Mouse (Mus musculus) lung, postnatal 4 days (tissue): ENCODE data around the gene Olfr1451.
"Not testable (repeated sequence)": the region's sequence is repeated elsewhere in the genome, so short reads cannot be mapped to it uniquely, and the experiment has no call there.

Source experiments
- DNase-seq, 2 experiments: peaks; one replicate each; pipeline ENCODE4 v3.0.0; 2021

The Olfr1451 gene

GRCm38 (mm10) chr19:12994714-12995113, at the start of gene Olfr1451:
Gene Olfr1451, plus strand, starts transcription at chr19:12995014.
- DNase-seq, result no peak

GRCm38 (mm10) chr19:12949958-12950357, 44.9 kb upstream of the Olfr1451 start, which contains the start of gene Olfr1450:
Gene Olfr1450, plus strand, starts transcription at chr19:12950258.
- no peak for DNase-seq

- DNase-seq, result not testable (repeated sequence)
Measured at GRCm38 (mm10) chr19:12970082-12970481, 24.7 kb upstream of the Olfr1451 start.

- DNase-seq, result not testable (repeated sequence)
Measured at GRCm38 (mm10) chr19:12992316-12992715, 2.5 kb upstream of the Olfr1451 start.

GRCm38 (mm10) chr19:13028227-13028626, 33.4 kb downstream of the Olfr1451 start, which contains the start of gene Olfr1453:
Gene Olfr1453, minus strand, starts transcription at chr19:13028327.
- DNase-seq, result no peak
